Mouse (Mus musculus) brain, adult 10 weeks (tissue): ENCODE results near the gene Pbld2. TPM values are rescaled to one million over a fixed set of nuclear protein-coding genes. Genes with fewer than 3 reads are reported as not detected.

Experiments
- polyA plus RNA-seq: library from polyadenylated mRNA; stranded (reverse); fragments of 350-450 nt; fragmentation: Illumina TruSeq; extraction: RNeasy Lipid Tissue Mini Kit (QIAGEN cat#74804); gene quantifications from one replicate; pipeline ENCODE4 v1.2.3, GENCODE M21; 2015; ENCODE audit warnings: low read depth, low replicate concordance

Pbld2 gene
- polyA plus RNA-seq, result 2.4 TPM

GRCm38 (mm10) chr10:63023749-63024579, at the start of gene Pbld2, which contains the start of gene Hnrnph3:
Gene Pbld2 (plus strand): TSS chr10:63024315.
Gene Hnrnph3 (minus strand): TSS chr10:63024217.

GRCm38 (mm10) chr10:62980039-62980954, 43.8 kb upstream of the Pbld2 start, which contains the start of gene Rufy2:
Gene Rufy2 (plus strand): TSS chr10:62980223.

GRCm38 (mm10) chr10:63059862-63060261, 35.7 kb downstream of the Pbld2 start, which contains the start of gene Pbld1:
Gene Pbld1 (plus strand): TSS chr10:63060162.

GRCm38 (mm10) chr10:63099521-63099920, 75.4 kb downstream of the Pbld2 start, which contains the start of gene Atoh7:
Gene Atoh7 (plus strand): TSS chr10:63099651.

Other genes starting within 250 kb of the Pbld2 start
- 36.1 TPM for gene Ccar1, start 232.0 kb upstream of the Pbld2 start, polyA plus RNA-seq
- 4.6 TPM for gene Tet1, start 115.3 kb upstream of the Pbld2 start, polyA plus RNA-seq
- 32.6 TPM for gene Slc25a16, start 103.7 kb upstream of the Pbld2 start, polyA plus RNA-seq
- 2.0 TPM for gene Dna2, start 77.3 kb upstream of the Pbld2 start, polyA plus RNA-seq
- 64.2 TPM for gene Rufy2, start 44.1 kb upstream of the Pbld2 start, polyA plus RNA-seq
- 52.7 TPM for gene Hnrnph3, start 98 bp upstream of the Pbld2 start, polyA plus RNA-seq
- gene Pbld1, start 35.8 kb downstream of the Pbld2 start, polyA plus RNA-seq, result 0.83 TPM
- 3.4 TPM for gene Atoh7, start 75.3 kb downstream of the Pbld2 start, polyA plus RNA-seq
- gene Mypn, start 179.6 kb downstream of the Pbld2 start, polyA plus RNA-seq, result 1.1 TPM
- 41.3 TPM for gene Herc4, start 219.5 kb downstream of the Pbld2 start, polyA plus RNA-seq